Mouse (Mus musculus): ENCODE measurements at regions not wholly inside any gene's neighbourhood (a gene's known extent, or its start where the extent isn't known, plus 50 kb on each side); places are given as distances from the start of the nearest gene placed in this dataset.

- TF ChIP-seq POLR2A (IDR thresholded peaks at IDR 0.05; ENCODE audit: borderline replicate concordance, insufficient read depth, low read length): no peak
- TF ChIP-seq CTCF (IDR thresholded peaks at IDR 0.05; ENCODE audit: borderline replicate concordance, insufficient read depth, low read depth, low read length): no peak
Observed at GRCm38 (mm10) chr11:48746503-48746902, 53.6 kb upstream of the Rack1 start.

Data from cerebellum, adult 2 months (tissue).